Mouse (Mus musculus) hindbrain, postnatal 0 days (tissue): ENCODE measurements around the gene Naa25. TPM values are rescaled to one million over a fixed set of nuclear protein-coding genes. Genes with fewer than 3 reads are reported as not detected.

Experiments used
- ATAC-seq: fragments of 200-750 bp; cut with Nextera tagmentation; 2 replicates; pipeline ENCODE4 v1.8.0; 2017; ENCODE audit warnings: mild to moderate bottlenecking, moderate TSS enrichment, moderate library complexity
- DNase-seq: peaks from one replicate; pipeline ENCODE4 v3.0.0-alpha.2; 2015; ENCODE audit warnings: low spot score
- H3K27ac ChIP-seq: fragments of 300-500 bp; sonication (generic); 2 replicates; pipeline ENCODE4 v1.5.1; 2014; ENCODE audit warnings: mild to moderate bottlenecking
- H3K27me3 ChIP-seq: fragments of 300-500 bp; sonication (generic); 2 replicates; pipeline ENCODE4 v1.6.1; 2014; ENCODE audit warnings: low read length, mixed read lengths; ENCODE audit not compliant: insufficient read depth
- H3K36me3 ChIP-seq: fragments of 300-500 bp; sonication (generic); 2 replicates; pipeline ENCODE4 v1.6.1; 2014; ENCODE audit warnings: low read length, mixed read lengths; ENCODE audit not compliant: insufficient read depth
- H3K4me1 ChIP-seq: fragments of 300-500 bp; sonication (generic); 2 replicates; pipeline ENCODE4 v1.6.1; 2014; ENCODE audit warnings: antibody characterized with exemption, low read length, mixed read lengths; ENCODE audit not compliant: insufficient read depth
- H3K4me2 ChIP-seq: fragments of 300-500 bp; sonication (generic); 2 replicates; pipeline ENCODE4 v1.6.1; 2014; ENCODE audit warnings: low read depth, mild to moderate bottlenecking, low read length, moderate library complexity, mixed read lengths
- H3K4me3 ChIP-seq: fragments of 300-500 bp; sonication (generic); 2 replicates; pipeline ENCODE4 v1.5.1; 2014; ENCODE audit warnings: low read length
- H3K9ac ChIP-seq: fragments of 300-500 bp; sonication (generic); replicated peaks from 2 replicates; pipeline ENCODE4 v1.6.1; 2014; ENCODE audit warnings: mild to moderate bottlenecking, low read length, moderate library complexity, mixed read lengths
- H3K9me3 ChIP-seq: fragments of 300-500 bp; sonication (generic); 2 replicates; pipeline ENCODE4 v1.6.1; 2016; ENCODE audit warnings: low read length, mixed read lengths
- CTCF ChIP-seq: IDR thresholded peaks from 2 replicates; pipeline ENCODE4 v1.5.1; 2016; ENCODE audit warnings: antibody characterized with exemption, control low read depth, low read depth
- WGBS: fragments of 180-500 bp; shearing (Covaris S2); extraction: QIAGEN DNeasy Blood & Tissue Kit; methylation state at CpG from one replicate; pipeline ENCODE4 v1.1.7; 2014; 5-methylcytosine and 5-hydroxymethylcytosine counted together
- polyA plus RNA-seq: library from polyadenylated mRNA; unstranded; fragments of >200 nt; fragmentation: Nextera tagmentation; extraction: Ambion mirVana; gene quantifications from 2 replicates; pipeline ENCODE4 v1.2.1, GENCODE M21; 2015
- total RNA-seq: library from RNA; depleted of rRNA; stranded (reverse); fragments of >200 nt; gene quantifications from 2 replicates; pipeline ENCODE4 v1.2.3, GENCODE M21; 2014

Naa25 gene
- total and polyA plus RNA-seq, 2 experiments from 2014 or later: 32.9 to 37.5 TPM

- 0 out of 2 replicates have a peak, but pooled peaks cover 3% of the 10 kb centered on the region for H3K36me3 ChIP-seq
- 76% methylated on average over 5 of the region's 5 CpGs for WGBS
- TF ChIP-seq CTCF: no peak
- no peak overlapping the region for H3K27ac ChIP-seq
- H3K27me3 ChIP-seq: no peaks in the 10 kb centered on the region
- peaks cover 12% of the 10 kb centered on the region for H3K4me1 ChIP-seq
- no peak overlapping the region for H3K4me3 ChIP-seq
- no peaks in the 10 kb centered on the region for H3K9me3 ChIP-seq
- H3K9ac ChIP-seq: no peak overlapping the region
- ATAC-seq (no peak), DNase-seq (no peak)
- no peak overlapping the region for H3K4me2 ChIP-seq
Observed at GRCm38 (mm10) chr5:121400064-121400463, 2.3 kb downstream of the Naa25 start.

- TF ChIP-seq CTCF: no peak
- Histone ChIP-seq H3K27me3 (no peaks in the 10 kb centered on the region), H3K9me3 (no peaks in the 10 kb centered on the region), H3K9ac (no peak overlapping the region), H3K4me1 (peaks cover 12% of the 10 kb centered on the region), H3K36me3 (0 out of 2 replicates have a peak, but pooled peaks cover 3% of the 10 kb centered on the region), H3K4me3 (no peak overlapping the region), H3K27ac (no peak overlapping the region), H3K4me2 (no peak overlapping the region)
- no peak for DNase-seq
- no peak for ATAC-seq
- WGBS: 91% methylated on average over 5 of the region's 5 CpGs
Observed at GRCm38 (mm10) chr5:121400849-121401248, 3.1 kb downstream of the Naa25 start.

GRCm38 (mm10) chr5:121407856-121408255, 10.1 kb downstream of the Naa25 start:
- H3K9ac ChIP-seq: no peak overlapping the region
- DNase-seq: no peak
- WGBS: 89% methylated on average over 8 of the region's 8 CpGs

DNA sequence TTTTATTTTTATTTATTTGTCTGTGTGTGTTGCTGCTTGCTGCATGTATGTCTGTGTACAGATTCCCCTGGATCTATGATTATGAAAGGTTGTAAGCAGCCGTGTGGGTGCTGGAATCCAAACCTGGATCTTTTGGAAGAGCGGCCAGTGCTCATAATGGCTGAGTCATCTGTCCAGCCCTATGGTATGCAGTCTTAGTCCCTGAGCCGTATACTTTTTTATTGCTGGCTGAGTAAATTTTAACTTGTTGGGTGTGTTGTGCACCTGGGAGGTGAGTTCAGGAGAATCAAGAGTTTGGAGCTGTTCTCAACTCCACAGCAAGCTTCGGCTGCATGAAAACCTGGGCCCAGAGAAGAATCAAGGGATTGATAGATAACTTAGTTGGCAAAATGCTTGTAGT, 13.2 kb downstream of the Naa25 start:
- Histone ChIP-seq H3K9me3 (no peaks in the 10 kb centered on the region), H3K27me3 (no peaks in the 10 kb centered on the region), H3K4me2 (no peak overlapping the region), H3K36me3 (peaks cover 45% of the 10 kb centered on the region; the same call in 1 of the 2 replicates), H3K4me3 (no peak overlapping the region), H3K27ac (no peak overlapping the region), H3K9ac (no peak overlapping the region), H3K4me1 (no peaks in the 10 kb centered on the region)
- WGBS: 94% methylated on average over 4 of the region's 4 CpGs
- ATAC-seq: no peak
- DNase-seq: no peak
- no peak for TF ChIP-seq CTCF

More at GRCm38 (mm10) chr5:121407856-121408255, 10.1 kb downstream of the Naa25 start:
- H3K4me3 ChIP-seq: no peak overlapping the region
- peaks cover 23% of the 10 kb centered on the region; the same call in 1 of the 2 replicates for H3K36me3 ChIP-seq
- H3K27me3 ChIP-seq: no peaks in the 10 kb centered on the region
- TF ChIP-seq CTCF: no peak
- H3K27ac ChIP-seq: no peak overlapping the region
- H3K4me2 ChIP-seq: no peak overlapping the region
- no peaks in the 10 kb centered on the region for H3K9me3 ChIP-seq
- ATAC-seq: no peak
- H3K4me1 ChIP-seq: no peaks in the 10 kb centered on the region

DNA sequence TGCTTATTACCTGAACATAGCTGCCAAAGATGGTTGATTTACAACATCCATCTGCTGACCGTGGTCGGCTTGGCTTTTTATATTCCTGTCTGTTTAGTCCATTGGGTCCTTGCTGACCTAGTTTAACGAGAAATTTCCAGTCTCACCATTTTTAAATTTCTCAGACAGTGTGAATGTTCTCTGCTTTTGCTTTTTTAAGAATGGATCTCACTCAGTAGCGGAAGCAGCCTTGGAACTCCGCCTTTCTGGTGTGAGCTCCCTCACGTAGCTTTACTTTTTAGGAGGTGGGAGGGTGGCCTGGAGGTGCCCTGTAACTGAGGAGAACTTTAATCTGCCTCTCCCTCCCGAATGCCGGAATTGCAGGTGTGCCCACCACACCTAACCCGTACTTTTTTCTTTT, 23.0 kb downstream of the Naa25 start:
- 90% methylated on average over 9 of the region's 9 CpGs for WGBS
- TF ChIP-seq CTCF: no peak
- no peaks in the 10 kb centered on the region for H3K4me1 ChIP-seq
- H3K27ac ChIP-seq: no peak overlapping the region
- H3K27me3 ChIP-seq: no peaks in the 10 kb centered on the region
- no peak overlapping the region for H3K4me2 ChIP-seq
- no peak overlapping the region for H3K9ac ChIP-seq
- DNase-seq (no peak), ATAC-seq (no peak)
- peaks cover 80% of the 10 kb centered on the region for H3K36me3 ChIP-seq
- H3K9me3 ChIP-seq: no peaks in the 10 kb centered on the region
- no peak overlapping the region for H3K4me3 ChIP-seq

GRCm38 (mm10) chr5:121422787-121423186, 25.1 kb downstream of the Naa25 start:
- 92% methylated on average over 6 of the region's 6 CpGs for WGBS
- Histone ChIP-seq H3K4me2 (no peak overlapping the region), H3K9me3 (no peaks in the 10 kb centered on the region), H3K9ac (no peak overlapping the region), H3K27ac (no peak overlapping the region), H3K27me3 (no peaks in the 10 kb centered on the region), H3K4me1 (no peaks in the 10 kb centered on the region), H3K36me3 (peaks cover 81% of the 10 kb centered on the region), H3K4me3 (no peak overlapping the region)
- TF ChIP-seq CTCF: no peak
- no peak for DNase-seq
- ATAC-seq: no peak

- no peaks in the 10 kb centered on the region for H3K9me3 ChIP-seq
- ATAC-seq (no peak), DNase-seq (no peak)
- no peak overlapping the region for H3K4me2 ChIP-seq
- no peak overlapping the region for H3K27ac ChIP-seq
- H3K4me3 ChIP-seq: no peak overlapping the region
- 93% methylated on average over 10 of the region's 10 CpGs for WGBS
- no peak for TF ChIP-seq CTCF
- H3K36me3 ChIP-seq: peaks cover 81% of the 10 kb centered on the region
- H3K9ac ChIP-seq: no peak overlapping the region
- H3K4me1 ChIP-seq: no peaks in the 10 kb centered on the region
- H3K27me3 ChIP-seq: no peaks in the 10 kb centered on the region
Observed at GRCm38 (mm10) chr5:121423297-121423696, 25.6 kb downstream of the Naa25 start.
